Mouse (Mus musculus): ENCODE results near the gene Dpp10.

Gene Dpp10

DNA sequence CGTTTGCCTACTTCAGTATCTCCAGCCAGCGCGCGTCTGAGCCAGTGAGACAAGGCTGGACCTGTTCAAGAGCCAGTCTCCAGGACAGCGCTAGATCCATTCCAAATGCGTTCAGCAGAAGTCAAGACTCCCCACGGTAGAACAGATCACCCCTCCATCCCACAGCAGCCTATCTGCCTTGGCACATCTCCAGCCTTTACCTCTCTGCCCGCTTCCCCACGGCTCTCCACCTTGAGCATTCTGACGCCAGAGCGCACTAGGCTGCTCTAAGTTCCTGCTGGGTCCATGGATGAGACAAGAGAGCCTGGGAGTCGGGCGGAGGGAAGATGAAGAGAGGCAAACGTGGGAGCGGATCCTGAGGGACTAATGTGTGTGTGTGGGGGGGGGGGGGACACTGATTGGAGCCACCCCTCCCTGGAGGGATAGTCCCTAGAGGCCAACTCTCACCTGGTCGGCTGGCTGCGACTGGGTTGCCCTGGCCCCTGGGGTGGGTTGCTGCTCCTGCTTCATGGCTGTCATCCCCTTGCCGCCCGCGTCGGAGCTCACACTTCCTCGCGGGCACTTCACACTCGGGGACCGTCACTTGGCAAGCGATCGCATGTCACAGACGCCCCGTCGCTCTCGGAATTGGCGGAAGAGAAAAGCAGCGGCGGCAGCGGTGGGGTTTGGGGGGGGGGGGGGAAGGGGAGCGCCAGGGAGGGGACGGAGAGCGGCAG, at the start of gene Dpp10:
TSS of gene Dpp10 (minus strand) at position 635 of the 716 bp plus-strand sequence.
- no peak for DNase-seq (ENCODE audit: low read depth, low spot score)

DNA sequence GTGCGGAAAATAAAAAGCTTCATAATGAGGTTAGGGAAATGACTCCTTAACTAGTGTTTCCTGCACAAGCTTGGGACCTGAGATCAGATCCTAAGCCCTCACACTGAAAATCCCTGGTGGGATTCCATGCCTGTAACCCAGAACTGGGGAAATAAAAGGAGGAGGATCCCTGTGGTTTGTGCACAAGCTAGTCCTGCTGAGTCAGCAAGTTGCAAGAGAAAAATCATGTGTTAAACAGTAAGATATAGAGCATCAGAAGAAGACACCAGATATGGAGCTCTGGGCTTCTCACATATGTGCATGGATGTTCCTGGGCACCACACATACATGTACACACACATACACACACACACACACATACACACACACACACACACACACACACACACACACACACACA, 3.2 kb upstream of the Dpp10 start:
- DNase-seq (ENCODE audit: low read depth, low spot score), result no peak

DNA sequence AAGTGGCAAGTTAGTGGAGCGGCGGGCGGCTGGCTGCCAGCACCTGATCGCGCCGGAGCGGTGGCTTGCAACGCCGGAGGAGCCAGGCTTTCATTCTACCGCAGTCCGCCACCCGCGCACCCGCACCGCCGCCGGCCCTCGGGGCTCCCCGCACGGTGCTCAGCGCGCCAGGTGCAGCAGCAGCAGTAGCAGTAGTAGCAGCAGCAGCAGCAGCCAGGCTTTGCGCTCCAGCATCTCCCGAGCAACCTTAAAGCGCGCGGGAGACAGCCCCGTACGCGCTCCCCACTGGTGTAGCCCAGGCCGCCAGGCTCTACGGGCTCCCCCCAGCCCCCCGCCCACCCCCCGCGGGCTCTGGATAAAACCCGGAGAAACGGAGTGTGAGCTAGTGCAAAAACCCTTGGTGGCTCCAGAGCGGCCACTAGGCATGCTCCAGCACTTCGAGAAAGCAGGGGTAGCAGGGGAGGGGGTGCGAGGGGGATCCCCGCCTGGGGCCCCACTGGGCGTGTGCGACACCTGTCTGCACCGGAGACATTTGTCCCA, 472 bp upstream of the Dpp10 start:
- DNase-seq (ENCODE audit: low read depth, low spot score), result no peak

GRCm38 (mm10) chr1:124044161-124044560, 1.2 kb downstream of the Dpp10 start:
- DNase-seq (ENCODE audit: low read depth, low spot score), result no peak

- DNase-seq (ENCODE audit: low read depth, low spot score), result no peak
These were observed 1.9 kb downstream of the Dpp10 start for GRCm38 (mm10) chr1:124043421-124043820.

- no peak for DNase-seq (ENCODE audit: low read depth, low spot score)
These were observed 3.8 kb downstream of the Dpp10 start for GRCm38 (mm10) chr1:124041559-124041958.

DNA sequence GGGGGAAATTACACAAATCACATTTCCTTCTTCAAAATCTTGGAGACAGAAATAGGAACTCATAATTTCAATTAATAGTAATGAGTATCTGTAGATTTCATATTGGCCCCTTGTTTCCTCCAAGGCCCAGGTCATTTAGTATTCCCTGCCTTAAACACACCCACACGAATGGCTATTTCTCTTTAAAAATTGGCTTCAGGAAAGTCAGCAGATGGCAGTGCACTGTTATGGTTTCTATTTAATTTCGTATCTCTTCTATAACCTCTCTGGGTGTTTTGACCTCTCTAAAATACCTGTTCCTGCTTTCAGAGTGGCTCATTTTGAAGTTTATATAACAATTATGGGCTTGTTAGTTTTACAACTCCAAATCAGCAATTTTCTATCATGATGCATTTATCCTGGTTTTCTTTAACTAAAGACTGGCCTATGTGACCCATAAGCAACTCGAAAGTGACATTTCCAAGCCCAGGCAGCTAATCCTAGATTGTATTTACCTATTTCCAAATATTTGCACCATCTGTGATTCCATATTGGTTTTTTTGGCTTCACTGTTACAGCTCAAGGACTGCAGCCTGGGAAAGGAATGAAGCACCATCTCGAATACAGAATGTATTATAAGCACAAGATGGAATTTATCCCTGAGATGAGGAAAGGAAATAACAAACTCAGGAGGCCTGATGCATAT, 9.9 kb downstream of the Dpp10 start:
- no peak for DNase-seq (ENCODE audit: low read depth, low spot score)

GRCm38 (mm10) chr1:124032677-124033076, 12.7 kb downstream of the Dpp10 start:
- no peak for DNase-seq (ENCODE audit: low read depth, low spot score)

- no peak for DNase-seq (ENCODE audit: low read depth, low spot score)
These were observed 13.4 kb downstream of the Dpp10 start for GRCm38 (mm10) chr1:124031968-124032367.

- no peak for DNase-seq (ENCODE audit: low read depth, low spot score)
These were observed 42.6 kb downstream of the Dpp10 start for GRCm38 (mm10) chr1:124002797-124003196.

DNA sequence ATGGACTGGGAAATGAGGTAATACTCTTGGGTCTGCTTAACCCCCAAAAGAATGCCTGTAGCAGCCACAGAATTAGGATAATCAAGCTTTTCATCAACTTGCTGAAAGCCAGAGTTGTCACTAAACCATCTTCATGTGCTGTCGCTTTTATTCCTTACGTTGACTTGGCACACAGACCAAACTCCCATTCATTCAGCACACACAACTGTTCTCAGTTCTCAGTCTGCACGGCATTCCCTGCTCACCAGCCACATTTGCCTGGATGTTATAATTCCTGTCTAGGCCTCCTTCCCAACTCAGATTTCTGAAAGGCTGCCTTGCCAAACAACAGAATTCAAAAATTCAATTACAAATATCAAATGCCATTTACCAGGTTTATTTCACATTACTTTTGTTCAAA, 49.6 kb downstream of the Dpp10 start:
- DNase-seq (ENCODE audit: low read depth, low spot score), result no peak

DNA sequence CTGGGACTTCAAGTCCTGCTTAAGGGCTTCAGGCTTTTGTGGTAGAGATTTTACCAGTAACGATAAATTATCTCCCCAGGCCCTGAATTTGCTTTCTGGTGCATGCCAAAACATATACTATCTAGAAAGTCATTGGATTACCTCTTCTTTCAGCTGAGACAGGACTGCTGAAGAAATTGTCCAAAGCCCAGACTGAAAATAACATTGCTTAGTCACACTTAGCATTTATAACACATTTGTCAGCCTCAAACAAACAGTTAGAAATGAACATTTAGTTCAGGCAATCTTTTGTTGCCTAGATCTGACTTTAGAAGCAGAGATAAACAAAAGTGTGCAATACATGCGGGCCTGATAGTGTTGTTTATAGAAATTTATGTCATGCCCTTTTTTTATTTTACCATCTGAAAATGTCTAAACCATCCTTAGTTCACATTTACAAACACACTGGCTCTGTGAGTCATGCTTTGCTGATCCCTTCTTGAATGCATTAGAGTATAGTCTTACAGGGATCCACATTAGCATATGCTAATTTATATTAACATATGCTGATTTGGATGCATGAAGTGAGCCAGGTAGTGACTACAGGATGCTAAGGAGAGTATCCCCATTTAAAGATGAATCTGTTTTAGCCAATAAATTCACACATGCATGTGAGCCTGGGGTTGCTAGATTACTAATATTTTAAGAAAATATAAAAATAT, 59.9 kb downstream of the Dpp10 start:
- DNase-seq (ENCODE audit: low read depth, low spot score), result no peak

- DNase-seq (ENCODE audit: low read depth, low spot score), result no peak
These were observed 66.8 kb downstream of the Dpp10 start for GRCm38 (mm10) chr1:123978597-123978996.

DNA sequence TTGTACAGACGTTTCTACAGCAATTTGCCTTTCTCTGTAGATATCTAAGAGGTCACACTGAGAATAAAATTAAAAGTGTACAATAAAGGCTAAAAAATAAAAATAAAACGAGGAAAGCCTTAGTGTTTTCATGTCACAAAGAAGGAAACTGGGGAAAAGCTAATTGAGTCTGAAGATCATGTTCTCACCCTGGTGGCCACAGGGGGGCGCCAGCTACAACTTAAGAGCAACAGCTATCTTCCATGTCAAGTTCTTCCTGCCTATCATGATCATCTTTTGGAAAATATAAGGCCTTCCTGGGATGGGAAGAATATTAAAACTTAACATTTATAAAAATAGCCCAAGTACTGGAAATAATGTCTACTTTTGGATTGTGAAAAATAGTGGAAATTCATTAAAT, 70.7 kb downstream of the Dpp10 start:
- DNase-seq (ENCODE audit: low read depth, low spot score), result no peak

DNA sequence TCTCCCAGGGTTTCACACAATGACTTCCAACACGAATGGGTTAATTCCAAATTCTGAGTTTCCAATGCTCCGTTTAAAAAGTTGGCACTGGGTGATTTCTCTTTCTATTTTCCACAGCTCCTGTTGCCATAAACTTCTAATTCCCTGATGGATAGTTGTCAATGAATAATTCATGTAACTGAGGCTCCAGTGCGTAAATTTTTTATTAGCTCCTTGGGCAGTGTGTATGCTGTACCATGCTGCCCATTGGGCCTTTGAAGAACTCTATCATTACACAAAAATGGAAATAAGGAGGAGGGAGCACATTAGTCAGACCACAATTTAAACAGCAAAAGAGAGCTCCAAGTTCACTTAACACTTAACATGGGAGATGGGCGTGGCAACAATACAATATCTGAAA, 99.2 kb downstream of the Dpp10 start:
- DNase-seq (ENCODE audit: low read depth, low spot score), result no peak

GRCm38 (mm10) chr1:123940826-123941225, 104.5 kb downstream of the Dpp10 start:
- DNase-seq (ENCODE audit: low read depth, low spot score), result no peak

DNA sequence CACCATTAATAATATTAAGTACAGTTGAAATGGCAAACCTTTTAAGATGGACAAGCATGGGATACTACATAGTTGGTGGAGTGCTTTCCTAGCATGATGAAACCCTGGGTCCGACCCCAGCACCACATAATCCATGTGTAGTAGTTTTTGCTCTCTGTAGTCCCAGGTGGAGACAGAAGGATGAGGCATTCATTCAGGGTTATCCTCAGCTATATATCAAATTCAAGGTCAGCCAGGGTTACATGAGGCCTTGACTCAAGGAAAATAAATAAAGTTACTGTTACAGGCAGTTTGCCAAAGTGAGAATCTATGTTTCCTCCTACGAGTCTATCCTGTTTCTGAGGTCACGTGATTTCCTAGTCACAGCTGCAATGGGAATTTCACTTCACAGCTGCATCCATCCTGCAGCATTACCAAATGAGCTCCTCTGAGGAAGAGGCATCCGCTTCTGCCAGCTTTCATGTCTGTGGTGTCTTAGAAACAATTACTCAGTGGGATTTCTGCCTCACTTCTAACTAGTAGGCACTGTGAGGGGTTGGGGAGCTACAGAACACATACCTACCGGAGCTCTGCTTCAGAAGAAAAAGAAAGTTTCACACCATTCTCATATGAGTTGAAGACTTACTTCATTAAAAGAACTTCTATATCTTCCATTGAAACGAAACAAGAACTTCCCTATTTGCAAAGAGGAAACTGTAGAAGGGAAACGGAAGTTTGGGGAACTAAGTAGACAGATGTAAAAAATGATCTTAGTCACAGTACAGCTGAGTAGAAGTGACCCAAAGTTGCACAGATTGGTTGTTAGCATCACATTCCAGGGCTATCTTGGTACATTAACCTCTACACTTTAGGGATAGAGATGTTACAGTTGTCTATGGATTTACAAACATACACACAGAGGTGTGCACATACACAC, 111.3 kb downstream of the Dpp10 start:
- no peak for DNase-seq (ENCODE audit: low read depth, low spot score)

DNA sequence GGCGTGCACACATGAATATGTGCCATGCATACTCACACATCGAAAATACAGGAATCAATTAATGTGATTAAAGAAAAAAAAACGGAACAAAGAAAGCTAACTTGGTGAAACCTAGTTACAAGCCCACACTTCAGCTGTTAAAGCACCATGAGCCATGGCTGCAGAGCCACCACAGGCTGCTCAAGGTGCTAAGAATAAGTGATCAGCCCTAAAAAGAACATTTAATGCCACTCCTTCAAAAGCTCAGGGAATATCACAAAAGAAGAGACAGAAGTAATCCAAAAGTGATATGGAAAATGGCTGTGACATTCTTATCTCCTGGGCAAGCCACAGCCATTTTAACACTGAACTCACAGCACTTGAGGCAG, 117.4 kb downstream of the Dpp10 start:
- DNase-seq (ENCODE audit: low read depth, low spot score), result no peak

- no peak for DNase-seq (ENCODE audit: low read depth, low spot score)
These were observed 117.9 kb downstream of the Dpp10 start for GRCm38 (mm10) chr1:123927278-123928002.

- DNase-seq (ENCODE audit: low read depth, low spot score), result no peak
These were observed 120.5 kb downstream of the Dpp10 start for GRCm38 (mm10) chr1:123924905-123925304.

DNA sequence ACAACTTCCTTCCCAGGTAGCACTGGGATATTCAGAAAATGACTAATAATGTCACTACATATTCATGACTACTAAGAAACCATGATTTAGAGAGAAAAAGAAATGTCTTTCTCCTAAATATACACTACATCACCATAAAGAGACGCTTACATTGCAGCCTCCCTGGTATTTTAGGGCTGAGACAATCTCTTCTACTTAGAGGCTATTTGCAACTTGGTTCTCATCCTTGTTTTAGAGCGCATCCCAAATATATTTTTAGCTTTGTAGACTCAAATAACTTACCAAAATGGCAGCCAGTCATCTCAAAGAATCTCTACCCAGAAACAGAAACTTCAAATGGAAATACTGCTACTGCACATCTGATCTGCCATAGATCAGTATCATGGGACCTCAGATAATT, 121.5 kb downstream of the Dpp10 start:
- DNase-seq (ENCODE audit: low read depth, low spot score), result no peak
